In the genomic region with DNA sequence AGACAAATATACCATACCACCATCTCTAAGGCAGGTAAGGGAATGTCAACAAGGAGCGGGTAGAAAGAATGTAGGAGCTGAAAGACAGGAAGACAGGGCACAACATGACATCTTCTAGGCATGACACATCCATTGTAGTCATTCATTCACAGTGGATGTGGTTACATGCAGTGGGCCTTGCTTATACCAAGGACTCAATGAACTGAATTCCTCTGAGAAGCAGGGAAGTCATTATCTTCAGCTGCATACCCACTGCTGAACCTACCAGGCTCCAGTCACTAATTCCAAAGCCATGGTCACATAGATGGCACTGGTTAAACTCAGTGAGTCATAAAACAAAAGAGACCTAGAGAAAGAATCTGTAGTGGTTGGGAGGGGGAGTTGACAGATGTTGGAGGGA, we compare ENCODE assay signal across 15 mouse cellular contexts.
"Had no signal": no experiment of that assay in that cellular context is flagged by ENCODE, and none has a peak within 500 bp of the region (broad histone marks: within the 10 kb centered on the region; RNA-seq: fewer than 3 reads in every experiment).

No protein-coding gene starts in this region.

- DNase-seq: retina, postnatal 1 day; right cerebral cortex, adult 18-20 months; right cerebral cortex, postnatal 14 days; right cerebral cortex, postnatal 25 days; right cerebral cortex, postnatal 4 days; spleen, adult 18-20 months; thymus, adult 18-20 months; thymus, adult 2 months; thymus, postnatal 14 days; thymus, postnatal 25 days; thymus, postnatal 36 days; thymus, postnatal 4 days had no signal

- H3K9me3 ChIP-seq: neural tube, embryonic 15.5 days; stomach, embryonic 15.5 days had no signal

- H3K4me3 ChIP-seq: neural tube, embryonic 15.5 days; stomach, embryonic 15.5 days had no signal

- H3K4me1 ChIP-seq: neural tube, embryonic 15.5 days; stomach, embryonic 15.5 days had no signal

- H3K27ac ChIP-seq: neural tube, embryonic 15.5 days; stomach, embryonic 15.5 days; stomach, postnatal 0 days had no signal

- H3K9ac ChIP-seq: neural tube, embryonic 15.5 days; stomach, embryonic 15.5 days had no signal

- H3K27me3 ChIP-seq: neural tube, embryonic 15.5 days; stomach, embryonic 15.5 days had no signal

- H3K4me2 ChIP-seq: neural tube, embryonic 15.5 days; stomach, embryonic 15.5 days had no signal

- H3K36me3 ChIP-seq: neural tube, embryonic 15.5 days; stomach, embryonic 15.5 days had no signal
